Mouse (Mus musculus) midbrain, embryonic 14.5 days (tissue): ENCODE measurements at regions not wholly inside any gene's neighbourhood (a gene's known extent, or its start where the extent isn't known, plus 50 kb on each side); places are given as distances from the start of the nearest gene placed in this dataset.

Experiments used
- ATAC-seq: fragments of 200-750 bp; cut with Nextera tagmentation; 2 replicates; pipeline ENCODE4 v1.8.0; 2017; ENCODE audit warnings: moderate number of reproducible peaks, moderate library complexity; ENCODE audit not compliant: low FRiP score, low TSS enrichment
- DNase-seq: peaks from one replicate; pipeline ENCODE4 v3.0.0-alpha.2; 2015
- H3K27ac ChIP-seq: fragments of 300-500 bp; sonication (generic); replicated peaks from 2 replicates; pipeline ENCODE4 v1.5.1; 2014; ENCODE audit warnings: mild to moderate bottlenecking, low read depth, low read length, moderate library complexity
- H3K27me3 ChIP-seq: fragments of 300-500 bp; sonication (generic); 2 replicates; pipeline ENCODE4 v1.6.1; 2014; ENCODE audit warnings: low read length, control low read depth, mixed read lengths; ENCODE audit not compliant: control insufficient read depth, insufficient read depth
- H3K36me3 ChIP-seq: fragments of 300-500 bp; sonication (generic); 2 replicates; pipeline ENCODE4 v1.6.1; 2014; ENCODE audit warnings: low read length, control low read depth; ENCODE audit not compliant: control insufficient read depth, insufficient read depth
- H3K4me1 ChIP-seq: fragments of 300-500 bp; sonication (generic); 2 replicates; pipeline ENCODE4 v1.6.1; 2014; ENCODE audit warnings: mild to moderate bottlenecking, antibody characterized with exemption, low read length, control low read depth; ENCODE audit not compliant: control insufficient read depth, insufficient read depth
- H3K4me2 ChIP-seq: fragments of 300-500 bp; sonication (generic); 2 replicates; pipeline ENCODE4 v1.6.1; 2014; ENCODE audit warnings: mild to moderate bottlenecking, low read length, moderate library complexity
- H3K4me3 ChIP-seq: fragments of 300-500 bp; sonication (generic); replicated peaks from 2 replicates; pipeline ENCODE4 v1.5.1; 2014; ENCODE audit warnings: low read depth, low read length
- H3K9ac ChIP-seq: fragments of 300-500 bp; sonication (generic); replicated peaks from 2 replicates; pipeline ENCODE4 v1.6.1; 2014; ENCODE audit warnings: mild to moderate bottlenecking, low read length, moderate library complexity
- H3K9me3 ChIP-seq: fragments of 300-500 bp; sonication (generic); 2 replicates; pipeline ENCODE4 v1.6.1; 2016; ENCODE audit warnings: low read length, control low read depth, mixed read lengths; ENCODE audit not compliant: control insufficient read depth
- WGBS: fragments of 180-500 bp; shearing (Covaris S2); extraction: QIAGEN DNeasy Blood & Tissue Kit; methylation state at CpG from one replicate; pipeline ENCODE4 v1.1.7; 2014; 5-methylcytosine and 5-hydroxymethylcytosine counted together

DNA sequence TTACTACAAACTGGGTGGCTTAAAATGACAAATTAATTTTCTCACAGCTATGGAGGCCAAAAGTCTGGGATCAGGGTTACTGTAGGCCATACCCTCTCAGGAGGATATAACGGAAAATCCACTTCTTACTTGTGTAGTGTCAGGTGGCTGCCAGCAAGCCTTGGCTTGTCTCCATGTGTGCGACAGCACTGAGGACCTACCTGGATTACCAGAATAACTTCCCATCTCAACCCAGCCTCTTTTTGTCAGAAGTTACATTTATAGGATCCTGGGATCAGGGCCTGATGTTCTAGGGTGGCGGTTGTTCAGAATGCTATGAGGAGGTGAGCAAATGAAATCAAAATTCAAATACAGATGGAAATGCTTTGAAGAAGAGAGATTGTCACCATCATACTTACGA is 197.1 kb downstream of the Gm13691 start:
- Histone ChIP-seq H3K4me2 (no peak overlapping the region), H3K9me3 (no peaks in the 10 kb centered on the region), H3K4me3 (no peak overlapping the region), H3K27me3 (no peaks in the 10 kb centered on the region), H3K4me1 (no peaks in the 10 kb centered on the region), H3K9ac (no peak overlapping the region), H3K36me3 (no peaks in the 10 kb centered on the region), H3K27ac (no peak overlapping the region)
- ATAC-seq (no peak), DNase-seq (no peak)
- 93% methylated on average over 4 of the region's 4 CpGs for WGBS

GRCm38 (mm10) chr2:84189302-84189701 is 198.9 kb downstream of the Gm13691 start:
- DNase-seq (no peak), ATAC-seq (no peak)
- no peak overlapping the region for H3K4me2 ChIP-seq
- H3K27me3 ChIP-seq, result no peaks in the 10 kb centered on the region
- no peak overlapping the region for H3K4me3 ChIP-seq
- H3K4me1 ChIP-seq, result no peaks in the 10 kb centered on the region
- H3K9ac ChIP-seq, result no peak overlapping the region
- no peaks in the 10 kb centered on the region for H3K9me3 ChIP-seq
- WGBS, result 91% methylated on average over 3 of the region's 3 CpGs
- H3K27ac ChIP-seq, result no peak overlapping the region
- H3K36me3 ChIP-seq, result no peaks in the 10 kb centered on the region

DNA sequence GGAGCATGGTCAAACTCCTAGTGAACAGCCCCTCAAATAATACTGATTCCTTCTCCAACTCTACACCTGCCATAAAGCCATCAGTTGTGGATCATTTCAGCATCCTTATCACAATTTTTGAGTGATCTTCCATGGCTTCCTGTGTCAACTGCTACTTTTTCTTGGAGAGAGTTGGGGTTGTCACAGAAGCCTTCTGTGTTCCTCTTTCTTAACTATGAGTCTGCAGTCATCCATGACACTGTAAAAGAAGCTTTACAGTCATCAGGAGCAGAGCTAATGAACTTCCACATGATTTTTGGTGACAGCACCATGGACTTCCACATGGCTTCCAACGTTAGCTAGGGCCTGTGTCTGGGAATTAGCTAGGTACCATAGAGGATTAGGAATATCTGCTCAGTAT is 208.1 kb downstream of the Calcrl start:
- H3K9me3 ChIP-seq, result no peaks in the 10 kb centered on the region
- H3K27me3 ChIP-seq, result no peaks in the 10 kb centered on the region
- 73% methylated on average over 1 of the region's 1 CpGs for WGBS
- H3K4me3 ChIP-seq, result no peak overlapping the region
- DNase-seq (no peak), ATAC-seq (no peak)
- no peaks in the 10 kb centered on the region for H3K4me1 ChIP-seq
- no peaks in the 10 kb centered on the region for H3K36me3 ChIP-seq
- no peak overlapping the region for H3K9ac ChIP-seq
- H3K4me2 ChIP-seq, result no peak overlapping the region
- no peak overlapping the region for H3K27ac ChIP-seq

DNA sequence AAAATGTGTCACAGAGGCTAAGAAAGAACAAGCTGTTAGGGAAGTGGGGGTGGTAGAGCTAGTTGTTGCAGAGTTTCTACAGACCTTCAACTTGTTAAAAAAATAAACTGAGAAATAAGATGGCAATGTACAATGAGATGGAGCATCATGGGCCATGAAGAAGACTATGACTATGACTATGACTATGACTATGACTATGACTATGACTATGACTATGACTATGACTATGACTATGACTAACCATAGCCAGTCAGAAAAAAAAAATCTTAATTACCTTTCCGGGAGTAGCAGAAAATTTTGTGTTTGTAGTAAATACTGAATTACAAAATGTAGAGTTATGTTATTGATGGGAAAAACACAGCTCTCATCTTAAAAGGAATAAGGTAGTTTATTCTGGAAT is 203.2 kb downstream of the Calcrl start:
- WGBS, result 98% methylated on average over 1 of the region's 1 CpGs
- Histone ChIP-seq H3K9ac (no peak overlapping the region), H3K27ac (no peak overlapping the region), H3K27me3 (no peaks in the 10 kb centered on the region), H3K4me3 (no peak overlapping the region), H3K4me1 (no peaks in the 10 kb centered on the region), H3K9me3 (no peaks in the 10 kb centered on the region), H3K36me3 (no peaks in the 10 kb centered on the region), H3K4me2 (no peak overlapping the region)
- no peak for DNase-seq
- no peak for ATAC-seq

DNA sequence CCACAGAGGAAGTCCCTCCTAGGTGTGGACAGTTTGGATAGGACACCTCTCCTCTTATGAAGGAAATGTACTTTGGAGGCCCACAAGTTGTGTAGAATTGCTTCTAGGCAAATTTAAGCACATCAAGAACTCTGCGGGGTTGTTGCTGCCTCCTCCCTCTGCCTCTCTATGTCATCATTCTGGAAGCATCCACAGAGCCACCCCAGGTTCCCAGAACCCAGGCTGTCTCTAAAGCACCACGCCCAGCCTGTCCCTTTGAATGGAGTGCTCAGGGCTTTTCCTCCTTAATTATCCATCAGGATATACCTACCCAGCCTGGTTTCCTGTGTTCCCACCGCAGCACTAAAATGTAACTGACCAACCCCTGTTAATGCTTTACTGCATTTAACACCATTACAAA is 195.4 kb downstream of the Calcrl start:
- Histone ChIP-seq H3K27me3 (no peaks in the 10 kb centered on the region), H3K36me3 (no peaks in the 10 kb centered on the region), H3K9me3 (no peaks in the 10 kb centered on the region), H3K9ac (no peak overlapping the region), H3K4me3 (no peak overlapping the region), H3K4me1 (no peaks in the 10 kb centered on the region), H3K27ac (no peak overlapping the region), H3K4me2 (no peak overlapping the region)
- WGBS, result 76% methylated on average over 3 of the region's 3 CpGs
- DNase-seq (no peak), ATAC-seq (no peak)

- DNase-seq, result no peak
- Histone ChIP-seq H3K9me3 (no peaks in the 10 kb centered on the region), H3K4me2 (no peak overlapping the region), H3K9ac (no peak overlapping the region), H3K4me1 (no peaks in the 10 kb centered on the region), H3K36me3 (no peaks in the 10 kb centered on the region), H3K27ac (no peak overlapping the region), H3K4me3 (no peak overlapping the region), H3K27me3 (no peaks in the 10 kb centered on the region)
- 74% methylated on average over 4 of the region's 4 CpGs for WGBS
- no peak for ATAC-seq
These were observed 189.6 kb downstream of the Calcrl start for GRCm38 (mm10) chr2:84235641-84236040.

GRCm38 (mm10) chr2:84241244-84241643 is 184.0 kb downstream of the Calcrl start:
- ATAC-seq (no peak), DNase-seq (peak; percentile 43)
- no peaks in the 10 kb centered on the region for H3K4me1 ChIP-seq
- H3K27ac ChIP-seq, result no peak overlapping the region
- no peak overlapping the region for H3K9ac ChIP-seq
- no peaks in the 10 kb centered on the region for H3K27me3 ChIP-seq
- H3K9me3 ChIP-seq, result no peaks in the 10 kb centered on the region
- H3K4me2 ChIP-seq, result no peak overlapping the region
- no peaks in the 10 kb centered on the region for H3K36me3 ChIP-seq
- no peak overlapping the region for H3K4me3 ChIP-seq
- WGBS, result 9% methylated on average over 4 of the region's 4 CpGs

DNA sequence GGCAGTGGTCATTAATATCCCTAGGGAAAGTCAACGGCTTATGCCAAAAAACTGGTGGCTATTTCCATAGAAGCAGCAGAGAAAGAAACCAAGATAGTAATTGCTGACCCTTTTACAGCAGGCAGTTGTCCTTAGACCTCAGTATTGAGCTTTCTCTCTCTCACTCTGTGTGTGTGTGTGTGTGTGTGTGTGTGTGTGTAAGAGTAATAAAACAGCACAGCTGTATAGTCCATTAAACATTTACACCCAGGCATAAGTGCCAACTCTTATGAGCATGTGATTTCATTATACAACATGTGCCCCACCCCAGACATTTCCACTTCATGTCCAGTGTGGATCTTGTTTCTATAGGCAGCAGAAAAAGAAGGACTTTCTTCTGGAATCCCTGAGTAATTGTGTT is 183.2 kb downstream of the Calcrl start:
- Histone ChIP-seq H3K9ac (no peak overlapping the region), H3K9me3 (no peaks in the 10 kb centered on the region), H3K4me3 (no peak overlapping the region), H3K27ac (no peak overlapping the region), H3K4me1 (no peaks in the 10 kb centered on the region), H3K27me3 (no peaks in the 10 kb centered on the region), H3K4me2 (no peak overlapping the region), H3K36me3 (no peaks in the 10 kb centered on the region)
- DNase-seq (peak; percentile 23), ATAC-seq (no peak)
- WGBS, result 14% methylated on average over 1 of the region's 1 CpGs

GRCm38 (mm10) chr2:84245900-84246299 is 179.3 kb downstream of the Calcrl start:
- Histone ChIP-seq H3K4me3 (no peak overlapping the region), H3K9me3 (no peaks in the 10 kb centered on the region), H3K27me3 (no peaks in the 10 kb centered on the region), H3K27ac (no peak overlapping the region), H3K4me1 (no peaks in the 10 kb centered on the region), H3K4me2 (no peak overlapping the region), H3K9ac (no peak overlapping the region), H3K36me3 (no peaks in the 10 kb centered on the region)
- DNase-seq (no peak), ATAC-seq (no peak)
- WGBS, result 81% methylated on average over 2 of the region's 2 CpGs
